ENCODE assay signal across 8 mouse cellular contexts in the genomic region with DNA sequence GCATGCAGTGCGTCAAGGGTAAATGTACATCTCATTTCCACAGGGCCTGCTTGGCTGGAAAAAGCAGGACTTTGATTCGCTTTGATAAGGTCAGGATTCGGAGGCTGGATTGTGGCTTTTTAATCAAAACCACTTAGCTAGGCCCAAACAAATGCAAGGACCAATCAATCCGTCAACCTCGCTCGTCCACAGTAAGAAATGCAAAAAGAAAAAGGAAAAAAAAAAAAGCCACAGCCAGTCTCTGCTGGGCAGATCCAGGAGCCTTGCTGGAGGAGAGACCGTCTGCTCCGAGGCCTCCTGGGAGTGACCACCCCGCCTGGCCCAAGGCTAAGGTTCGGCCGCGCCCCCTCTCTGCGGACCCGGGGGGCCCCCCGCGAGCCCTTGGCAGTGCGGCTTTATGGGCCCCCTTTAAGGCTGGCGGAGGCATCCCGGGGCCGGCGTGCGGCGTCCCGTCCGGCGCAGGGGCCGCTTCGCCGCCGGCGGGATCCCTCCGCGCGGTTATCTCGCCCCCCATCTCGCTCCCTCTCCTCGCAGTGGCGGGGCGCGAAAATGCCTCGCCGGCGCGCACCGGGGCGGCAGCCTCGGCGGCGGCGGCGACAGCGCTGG. TPM values are rescaled to one million over a fixed set of nuclear protein-coding genes. Genes with fewer than 3 reads are reported as not detected.
DNase-seq lines count a peak whose midpoint lies in the region; ATAC-seq and TF ChIP-seq lines count a peak whose summit lies in the region.

Gene Hoxd8, plus strand, starts transcription at position 223 of the 606 bp plus-strand sequence.

- WGBS in midbrain, embryonic 15.5 days = under 1% methylated on average over 50 of the region's 52 CpGs

- peaks cover 89% of the 10 kb centered on the region for H3K27me3 ChIP-seq in E14TG2a.4 (ENCODE audit: insufficient read depth, low read length)
- peaks cover 88% of the 10 kb centered on the region for H3K27me3 ChIP-seq in midbrain, embryonic 15.5 days (replicated peaks)

- H3K9me3 ChIP-seq in E14TG2a.4 (ENCODE audit: low read length) = no peaks in the 10 kb centered on the region
- no peaks in the 10 kb centered on the region for H3K9me3 ChIP-seq in midbrain, embryonic 15.5 days

- no peak within 1 kb of the TSS for H3K9ac ChIP-seq in midbrain, embryonic 15.5 days

- no peak for ATAC-seq in midbrain, embryonic 15.5 days (replicated peaks)
- no peak for ATAC-seq in monocyte, adult 5-6 weeks (replicated peaks; ENCODE audit: insufficient number of reproducible peaks, low FRiP score, low TSS enrichment, poor library complexity, severe bottlenecking)

- H3K36me3 ChIP-seq in E14TG2a.4 (ENCODE audit: insufficient read depth, low read length) = no peaks in the 10 kb centered on the region
- H3K36me3 ChIP-seq in midbrain, embryonic 15.5 days (replicated peaks) = no peaks in the 10 kb centered on the region

- DNase-seq in ZHBTc4 (ENCODE audit: low read depth, low spot score) = peak; percentile 76
- DNase-seq in gastrocnemius, adult 18-20 months (ENCODE audit: low spot score) = peak; percentile 59
- peak; percentile 82 for DNase-seq in kidney, adult 9 months
- DNase-seq in layer of hippocampus, postnatal 14 days (ENCODE audit: low spot score in 2 of 2) = no peak
- no peak for DNase-seq in frontal cortex, postnatal 10 days (ENCODE audit: low spot score in 2 of 2)

- H3K4me3 ChIP-seq in E14TG2a.4 (replicated peaks; ENCODE audit: low read length) = peak within 1 kb of the TSS; percentile 70
- H3K4me3 ChIP-seq in midbrain, embryonic 15.5 days = peak within 1 kb of the TSS; percentile 28

- H3K4me1 ChIP-seq in E14TG2a.4 (replicated peaks; ENCODE audit: low read depth, low read length) = peaks cover 29% of the 10 kb centered on the region
- peaks cover 11% of the 10 kb centered on the region for H3K4me1 ChIP-seq in midbrain, embryonic 15.5 days

- TF ChIP-seq CTCF in E14TG2a.4 (conservative IDR thresholded peaks at IDR 0.05; ENCODE audit: low read length) = no peak

- H3K27ac ChIP-seq in midbrain, embryonic 15.5 days = no peak within 1 kb of the TSS

- H3K4me2 ChIP-seq in midbrain, embryonic 15.5 days = peak within 1 kb of the TSS; percentile 46

RNA-seq across cellular contexts. Expression of gene Hoxd8, which starts in this region (rescaled TPM):
- total RNA-seq in gastrocnemius, adult 18-20 months (2021) = 10 to 100 TPM; 32.2 to 40.3 TPM
- 0.08 and 0.10 TPM in 2 replicates for polyA plus RNA-seq in midbrain, embryonic 15.5 days (2015; fragmentation: Nextera tagmentation; extraction: Ambion mirVana)
- total RNA-seq in monocyte, adult 5-6 weeks (2017) = not detected in 3 replicates
- total RNA-seq in layer of hippocampus, postnatal 14 days (2021) = not detected

Comparison
In these comparisons a context has a peak if more than half of its experiments do, and no peak if none do; other contexts are left out.
1. RNA of gene Hoxd8 (total RNA-seq): 32.2 to 40.3 TPM in gastrocnemius, adult 18-20 months; not detected in layer of hippocampus, postnatal 14 days and not detected in monocyte, adult 5-6 weeks; every median in the first group is over 10 times any median in the second.
2. DNase-seq: peak in ZHBTc4 (single experiment), gastrocnemius, adult 18-20 months (single experiment) and kidney, adult 9 months (single experiment); none in layer of hippocampus, postnatal 14 days (0 of 2) and frontal cortex, postnatal 10 days (0 of 2).